Mouse (Mus musculus): ENCODE measurements around the gene Eef1e1.

DNA sequence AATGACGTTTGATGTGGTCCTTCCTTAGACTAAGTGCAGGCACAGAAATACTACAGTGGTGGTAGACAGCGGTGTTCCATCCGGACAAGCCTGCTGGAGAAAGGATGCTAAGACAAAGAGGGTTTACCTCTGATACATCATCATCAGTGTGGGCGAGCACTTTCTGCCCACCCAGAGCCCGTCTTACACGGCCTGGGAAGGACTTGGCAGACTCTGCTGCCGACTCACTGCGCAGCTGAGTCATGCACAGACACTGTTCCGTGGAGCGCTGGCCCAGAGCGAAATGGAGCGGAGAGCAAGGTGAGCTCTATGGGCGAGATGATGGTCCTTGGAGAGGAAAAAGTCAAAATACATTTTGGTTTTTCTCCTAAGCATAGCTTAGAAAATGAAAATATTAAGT is 55.9 kb downstream of the Eef1e1 start:
- TF ChIP-seq CTCF (IDR thresholded peaks at IDR 0.05; ENCODE audit: low read depth, low read length) (no peak), EP300 (IDR thresholded peaks at IDR 0.05; ENCODE audit: insufficient read depth, low read depth, low read length) (no peak), POLR2A (IDR thresholded peaks at IDR 0.05; ENCODE audit: insufficient read depth, low read length) (no peak)
